Mouse (Mus musculus) G1E (cell line): ENCODE data around the gene S1pr4.

ENCODE experiments used
- CTCF ChIP-seq: IDR thresholded peaks from 2 replicates; pipeline ENCODE4 v1.5.1; 2012; ENCODE audit warnings: low read depth, low read length, inconsistent platforms, mixed read lengths
- GATA1 ChIP-seq: IDR thresholded peaks from 2 replicates; pipeline ENCODE4 v1.6.1; 2012; ENCODE audit warnings: borderline replicate concordance, low read length, inconsistent platforms, mixed read lengths

DNA sequence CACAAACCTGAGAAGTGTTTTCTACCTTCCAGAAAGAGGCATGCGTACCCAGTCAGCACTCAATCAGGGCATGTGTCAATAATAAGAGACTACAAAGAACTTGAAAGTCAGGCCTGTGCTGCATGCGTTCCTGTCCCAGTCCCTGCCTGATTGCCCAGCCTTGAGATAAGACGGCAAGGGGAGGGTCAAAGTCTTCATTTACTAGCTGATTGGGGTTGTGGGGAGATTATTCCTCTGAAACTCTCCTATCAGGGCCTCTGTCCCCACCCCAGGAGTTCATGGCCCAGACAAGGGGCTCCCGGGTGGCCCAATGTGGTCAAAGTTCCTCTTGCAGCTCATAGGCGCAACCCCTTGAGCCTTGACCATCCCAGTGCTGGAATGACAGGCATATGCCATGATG is 46.4 kb upstream of the S1pr4 start:
- no peak for TF ChIP-seq GATA1
- no peak for TF ChIP-seq CTCF
